Mouse (Mus musculus): ENCODE measurements around the gene Crtc1. TPM values are rescaled to one million over a fixed set of nuclear protein-coding genes. Genes with fewer than 3 reads are reported as not detected.

The Crtc1 gene
- polyA plus RNA-seq (2015; fragmentation: Nextera tagmentation; extraction: Ambion mirVana): 7.4 and 8.0 TPM in 2 replicates

- peak; percentile 98 for DNase-seq (ENCODE audit: low spot score)
These were observed at the start of gene Crtc1 for GRCm38 (mm10) chr8:70439055-70439847. Gene Crtc1, minus strand, starts transcription at chr8:70439579.

DNA sequence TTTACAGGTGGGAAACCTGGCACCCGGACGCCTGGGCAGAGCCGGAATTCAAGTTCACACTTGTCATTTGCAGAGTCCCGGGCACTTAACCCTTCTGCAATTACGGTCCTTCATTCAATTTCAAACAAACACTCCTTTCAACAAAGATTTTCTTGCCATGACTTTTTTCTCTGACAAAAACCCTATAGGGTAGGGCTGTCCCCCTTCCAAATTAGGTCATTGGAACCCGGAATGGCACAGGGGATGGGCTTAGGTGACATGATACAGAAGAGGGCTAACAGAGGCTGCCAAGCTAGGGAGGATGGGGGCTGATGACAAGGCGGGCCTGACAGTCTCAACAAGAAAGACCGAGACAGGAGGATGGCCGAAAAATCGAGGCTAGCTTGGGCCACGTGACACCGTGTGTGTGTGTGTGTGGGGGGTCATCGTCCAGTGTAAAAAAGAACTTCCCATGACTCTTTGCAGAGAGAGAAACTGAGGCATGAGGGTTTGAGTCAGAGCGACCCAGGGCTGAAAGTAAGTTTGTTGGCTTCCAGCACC lies 49.6 kb upstream of the Crtc1 start:
- no peak for DNase-seq (ENCODE audit: low spot score)

- DNase-seq (ENCODE audit: low spot score): peak; percentile 35
These were observed 48.8 kb upstream of the Crtc1 start for GRCm38 (mm10) chr8:70487993-70488796.

DNA sequence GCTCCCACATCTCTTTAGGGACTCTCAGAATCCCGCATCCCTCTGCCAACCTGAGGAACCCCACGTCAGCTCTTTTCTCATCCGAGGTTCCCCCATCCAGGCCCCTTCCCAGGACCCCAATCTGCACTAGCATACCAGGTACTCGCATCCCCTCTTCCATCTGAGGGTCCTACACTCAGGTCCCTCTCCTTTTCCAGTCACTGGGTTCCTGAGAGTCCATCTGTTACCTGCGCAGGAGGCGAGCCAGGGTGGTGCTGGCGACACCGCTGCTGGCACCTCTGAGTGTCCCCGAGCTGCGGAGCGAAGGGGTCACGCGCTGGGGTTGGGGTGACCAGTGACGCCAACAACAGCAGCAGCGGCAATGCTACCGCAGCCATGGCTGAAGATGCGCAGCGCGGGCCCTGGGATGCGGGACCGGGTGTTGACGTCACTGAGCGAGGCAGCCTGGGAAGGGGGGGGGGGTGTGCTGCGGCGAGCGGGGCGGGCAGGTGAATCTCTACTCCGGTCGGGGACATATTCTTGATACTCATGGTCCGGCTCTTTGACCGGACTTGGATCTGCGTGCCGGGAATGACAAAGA lies 47.7 kb upstream of the Crtc1 start, which contains the start of gene Tmem59l:
Gene Tmem59l, minus strand, starts transcription at position 418 of the 580 bp plus-strand sequence.
- DNase-seq (ENCODE audit: low spot score): no peak

DNA sequence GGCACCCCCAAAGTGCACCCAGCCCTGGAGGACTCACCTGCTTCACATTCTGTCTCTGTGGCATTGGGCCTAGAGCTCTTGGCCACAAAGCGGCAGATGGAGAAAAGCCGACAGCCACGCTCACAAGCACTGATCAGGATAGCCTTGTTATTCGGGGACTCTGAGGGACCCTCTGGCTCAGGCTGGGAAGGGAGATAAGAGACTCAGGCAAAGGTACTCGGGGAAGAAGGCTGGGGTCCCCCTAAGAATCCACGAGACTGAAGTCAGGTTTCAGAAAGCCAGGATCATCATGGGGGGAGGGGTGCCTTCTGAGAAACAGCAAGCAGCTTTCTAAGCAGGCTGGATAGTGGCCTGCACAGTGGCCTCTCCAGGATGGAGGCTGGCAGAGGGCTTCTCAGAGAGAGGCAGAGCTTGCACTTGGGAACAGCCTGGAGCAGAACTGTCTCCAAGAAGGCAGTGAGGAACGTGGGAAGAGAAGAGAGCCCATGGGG lies 46.9 kb upstream of the Crtc1 start:
- no peak for DNase-seq (ENCODE audit: low spot score)

- no peak for DNase-seq (ENCODE audit: low spot score)
These were observed 43.6 kb upstream of the Crtc1 start for GRCm38 (mm10) chr8:70482943-70483342.

DNA sequence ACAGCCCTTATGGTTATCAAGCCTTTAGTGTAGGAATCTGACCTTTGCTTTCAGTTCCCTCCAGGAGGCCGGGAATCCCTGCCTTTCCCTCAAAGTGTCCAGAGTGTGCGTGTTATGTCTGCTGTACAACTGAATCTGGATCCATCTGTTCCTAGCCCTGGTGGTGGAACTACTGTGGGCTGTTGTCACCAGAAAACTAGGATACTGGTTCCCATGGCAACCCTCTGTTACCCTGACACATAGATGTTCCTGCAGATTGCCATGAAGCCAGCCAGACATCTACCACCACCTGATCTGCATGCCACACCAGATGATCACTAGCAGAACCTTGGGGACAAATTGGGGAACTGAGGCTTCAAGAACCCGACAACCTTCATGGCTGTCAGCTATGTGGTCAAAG lies 42.5 kb upstream of the Crtc1 start:
- DNase-seq (ENCODE audit: low spot score): no peak

DNA sequence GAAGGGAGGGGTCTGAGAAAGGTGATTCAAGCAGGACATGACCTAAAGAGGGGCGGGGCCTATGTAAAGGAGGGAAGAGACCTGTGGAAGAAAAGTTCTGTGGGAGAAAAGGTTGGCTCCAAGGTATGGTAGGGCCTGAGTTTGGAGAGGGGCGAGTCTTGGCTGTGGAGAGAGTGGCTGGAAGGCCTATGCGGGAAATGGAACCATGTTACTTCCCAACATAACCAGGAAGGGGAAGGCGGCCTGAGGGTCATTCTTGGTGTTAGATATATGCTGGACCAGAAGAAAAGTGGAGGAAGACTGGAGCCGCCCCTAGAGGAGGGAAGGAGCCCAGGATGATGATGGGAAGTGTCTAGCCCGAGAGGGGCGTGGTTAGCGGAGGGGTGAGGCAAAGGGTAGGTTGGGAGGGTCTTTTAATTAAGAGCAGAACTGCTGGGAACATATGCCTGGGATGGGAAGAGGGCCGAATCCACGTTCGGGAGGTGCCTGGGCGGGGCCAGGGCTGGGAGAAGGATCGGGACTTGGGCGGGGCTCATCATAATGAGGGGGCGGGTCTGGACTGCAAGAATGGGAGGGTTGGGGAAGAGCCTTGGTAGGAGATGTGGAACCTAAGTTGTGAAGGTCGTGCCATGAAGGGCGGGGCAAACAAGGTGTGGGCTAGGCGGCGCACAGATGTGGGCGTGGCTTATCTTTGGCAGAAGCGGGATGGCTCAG lies 38.0 kb upstream of the Crtc1 start:
- peak; percentile 19 for DNase-seq (ENCODE audit: low spot score)

- DNase-seq (ENCODE audit: low spot score): peak; percentile 88
These were observed 37.2 kb upstream of the Crtc1 start, which contains the start of gene Klhl26 for GRCm38 (mm10) chr8:70476333-70477268. Gene Klhl26, minus strand, starts transcription at chr8:70476968.

DNA sequence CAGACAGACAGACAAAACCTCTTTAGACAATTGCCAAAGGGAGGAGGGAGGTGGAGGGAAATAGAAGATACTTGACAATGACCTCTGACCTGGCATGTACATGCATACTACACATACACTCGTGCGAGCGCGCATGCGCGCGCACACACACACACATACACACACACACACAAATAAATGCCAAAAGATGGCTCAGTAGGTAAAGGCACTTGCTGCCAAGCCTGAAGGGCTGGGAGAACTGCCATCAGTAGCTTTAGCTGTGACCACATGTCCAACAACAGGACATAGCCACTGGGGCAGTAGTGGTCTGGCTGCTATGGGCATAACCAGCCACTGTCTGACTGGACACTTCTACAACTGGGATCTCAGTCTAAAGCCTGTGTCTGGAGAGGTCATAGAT lies 32.5 kb upstream of the Crtc1 start:
- DNase-seq (ENCODE audit: low spot score): no peak

DNA sequence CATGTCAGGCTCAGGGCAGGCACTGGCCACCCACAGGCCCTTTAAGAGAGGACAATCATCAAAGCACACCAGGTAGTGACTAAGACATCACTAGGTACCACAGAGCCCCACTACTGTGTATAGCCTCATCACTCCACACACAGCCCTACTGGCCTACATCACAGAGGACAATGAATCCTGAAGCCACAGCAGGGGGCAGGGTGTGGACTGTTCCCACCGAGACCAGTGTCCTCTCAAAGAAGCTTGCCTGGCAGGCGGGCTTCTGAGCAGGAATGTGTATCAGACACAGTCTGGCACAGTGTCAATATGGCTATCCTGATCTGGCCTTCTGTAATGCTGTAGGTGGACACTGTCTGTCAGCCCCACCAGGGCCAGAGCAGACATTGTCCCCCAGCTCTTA lies 30.6 kb upstream of the Crtc1 start:
- DNase-seq (ENCODE audit: low spot score): no peak

DNA sequence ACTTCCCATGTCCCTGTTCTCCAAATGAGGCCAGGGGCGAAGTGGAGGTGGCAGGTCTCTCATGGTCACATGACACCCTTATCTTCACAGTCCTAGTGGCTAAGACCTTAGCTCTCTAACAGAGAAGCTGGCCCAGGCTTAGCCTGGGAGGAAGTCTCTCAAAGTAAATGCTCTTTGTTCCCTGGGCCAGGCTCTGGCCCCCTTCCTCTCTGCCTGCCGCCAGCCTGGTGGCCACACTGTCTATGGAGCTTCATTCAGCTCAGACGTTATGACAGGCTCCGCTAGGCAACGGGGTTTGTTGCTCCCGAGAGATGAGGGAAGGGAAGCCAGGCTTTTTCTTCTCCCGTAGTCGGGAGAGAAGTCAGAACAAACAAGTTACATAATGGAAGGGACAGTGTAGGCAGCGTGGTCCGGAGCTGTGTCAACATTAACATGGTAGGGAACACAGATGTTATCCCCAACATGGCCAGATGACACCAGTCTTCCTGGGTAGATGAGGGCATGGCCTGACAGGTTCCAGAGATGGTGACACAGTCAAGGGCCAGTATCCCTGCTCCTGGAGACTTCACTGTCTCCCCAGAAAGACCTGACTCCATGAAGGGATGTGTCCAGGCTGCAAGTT lies 30.0 kb upstream of the Crtc1 start:
- DNase-seq (ENCODE audit: low spot score): no peak

GRCm38 (mm10) chr8:70468733-70469132 lies 29.4 kb upstream of the Crtc1 start:
- no peak for DNase-seq (ENCODE audit: low spot score)

GRCm38 (mm10) chr8:70467907-70468306 lies 28.5 kb upstream of the Crtc1 start:
- DNase-seq (ENCODE audit: low spot score): no peak

- DNase-seq (ENCODE audit: low spot score): no peak
These were observed 27.9 kb upstream of the Crtc1 start for GRCm38 (mm10) chr8:70467229-70467725.

GRCm38 (mm10) chr8:70466771-70467170 lies 27.4 kb upstream of the Crtc1 start:
- no peak for DNase-seq (ENCODE audit: low spot score)

DNA sequence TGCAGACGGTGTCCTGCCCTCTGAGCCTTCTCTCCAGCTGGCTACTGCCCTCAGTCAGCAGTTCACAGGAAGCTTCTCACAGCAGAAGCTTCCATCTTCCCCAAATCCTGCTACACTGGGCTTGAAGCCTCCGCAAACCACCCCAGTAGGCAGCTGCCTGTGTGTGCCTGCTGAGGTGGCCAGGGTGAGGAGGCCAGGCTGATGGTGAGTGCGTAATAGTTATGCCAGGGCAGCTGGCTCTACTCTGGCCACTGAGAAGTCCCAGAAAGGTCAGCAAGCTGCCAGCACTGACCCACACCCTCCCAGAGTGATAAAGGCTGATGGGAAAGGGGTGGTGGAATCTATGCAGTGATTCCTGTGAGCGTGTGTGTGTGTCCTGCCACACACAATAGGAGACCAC lies 26.9 kb upstream of the Crtc1 start:
- no peak for DNase-seq (ENCODE audit: low spot score)

- DNase-seq (ENCODE audit: low spot score): no peak
These were observed 26.3 kb upstream of the Crtc1 start for GRCm38 (mm10) chr8:70465701-70466100.

DNA sequence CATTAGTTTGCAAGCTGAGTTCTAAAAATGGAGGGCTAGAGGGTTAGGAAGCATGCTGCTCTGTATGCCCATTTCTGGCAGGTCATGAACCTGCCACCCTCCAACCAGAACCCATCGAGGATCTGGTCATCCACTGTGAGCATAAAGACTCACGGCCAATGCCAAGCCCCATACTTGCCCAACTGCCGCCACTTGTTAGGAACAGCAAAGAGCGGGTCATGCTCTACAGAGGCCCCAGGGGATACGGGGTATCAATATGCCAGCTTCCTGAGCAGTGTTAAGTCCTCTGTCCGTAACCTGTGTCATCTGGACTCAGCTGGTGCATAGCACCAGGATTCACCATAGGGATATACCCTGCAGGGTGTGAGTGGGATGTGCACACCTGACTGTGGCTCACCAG lies 24.8 kb upstream of the Crtc1 start:
- no peak for DNase-seq (ENCODE audit: low spot score)

Data from thymus, postnatal 0 days (tissue).